Mouse (Mus musculus): ENCODE results near the gene Rpgr.

DNA sequence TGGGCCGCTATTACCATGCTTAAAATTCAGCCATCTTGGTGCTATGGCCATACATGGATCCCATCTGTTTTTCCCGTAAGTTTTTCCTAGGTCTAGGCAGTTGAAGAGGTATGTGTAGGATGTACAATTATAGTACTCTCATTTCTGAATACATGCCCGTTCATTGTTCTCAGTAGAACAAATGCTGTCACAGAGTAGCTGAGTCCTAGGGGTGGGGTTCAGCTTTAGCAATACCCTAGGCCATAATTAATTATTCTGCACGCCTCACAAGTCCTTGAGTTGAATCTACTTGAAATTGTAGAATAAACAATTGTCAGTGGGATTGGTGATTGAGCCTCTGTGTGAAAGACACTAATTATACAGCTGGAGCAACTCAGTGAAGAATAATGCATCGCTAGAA, 41.5 kb upstream of the Rpgr start:
- no peak for TF ChIP-seq CTCF (IDR thresholded peaks at IDR 0.05; ENCODE audit: extremely low read depth, insufficient read depth, insufficient read length, insufficient replicate concordance)
- TF ChIP-seq POLR2A (IDR thresholded peaks at IDR 0.05; ENCODE audit: low read depth, low read length), result no peak
